Comparison of ENCODE assay signal across 8 mouse cellular contexts in the genomic region with DNA sequence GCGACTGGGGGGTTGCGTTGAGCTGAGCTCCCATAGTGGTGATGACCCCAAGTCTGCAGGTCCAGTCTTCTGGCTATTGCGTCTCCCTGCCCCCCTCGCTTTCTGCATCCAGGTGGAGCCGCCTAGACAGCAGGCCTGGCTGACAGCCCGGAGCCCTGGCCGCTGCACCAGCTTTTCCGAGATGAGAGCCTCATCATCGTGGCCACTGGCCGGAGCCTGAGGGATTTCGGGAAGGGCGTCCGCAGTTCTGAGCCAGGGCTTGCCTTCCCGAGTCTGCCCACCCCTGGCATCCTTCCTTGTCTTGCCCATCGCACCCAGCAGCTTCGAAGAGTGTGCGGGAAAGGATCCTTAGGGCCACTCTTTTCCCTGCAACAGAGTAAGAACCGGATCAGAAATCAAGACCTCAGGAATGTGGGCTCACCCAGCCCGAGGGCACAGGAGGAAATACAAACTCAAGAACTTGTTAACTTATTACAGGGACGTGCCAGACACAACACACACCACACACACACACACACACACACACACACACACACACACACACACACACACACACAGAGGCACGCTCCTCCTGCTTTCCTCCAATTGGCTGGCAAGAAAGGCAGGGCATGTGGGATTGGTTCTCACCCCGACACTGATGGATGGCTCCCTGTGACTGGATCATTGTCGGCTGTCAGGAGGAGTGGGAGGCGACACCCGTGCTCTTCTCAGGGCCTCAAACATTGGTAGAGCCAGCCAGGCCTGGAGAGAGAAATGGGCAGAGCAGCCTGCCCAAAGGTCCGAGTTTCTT. TPM values are rescaled to one million over a fixed set of nuclear protein-coding genes. Genes with fewer than 3 reads are reported as not detected.
DNase-seq lines count a peak whose midpoint lies in the region; ATAC-seq and TF ChIP-seq lines count a peak whose summit lies in the region.

No protein-coding gene starts in this region.

- 15% methylated on average over 26 of the region's 26 CpGs for WGBS in embryonic facial prominence, embryonic 15.5 days
- 20% methylated on average over 26 of the region's 26 CpGs for WGBS in limb, embryonic 12.5 days

- POLR2A ChIA-PET in Patski (lab: Charles Lee), result interaction anchor here (0.7 to 1.6 kb wide), 6 partner anchors 26 to 569 kb away, joined by 3 to 11 read pairs (median 4); a partner anchor contains a TSS

- H3K27me3 ChIP-seq in Patski, result no peaks in the 10 kb centered on the region
- H3K27me3 ChIP-seq in embryonic facial prominence, embryonic 15.5 days, result no peaks in the 10 kb centered on the region
- H3K27me3 ChIP-seq in limb, embryonic 12.5 days, result peaks cover 22% of the 10 kb centered on the region

- H3K9ac ChIP-seq in embryonic facial prominence, embryonic 15.5 days, result no peak overlapping the region
- H3K9ac ChIP-seq in limb, embryonic 12.5 days (replicated peaks), result no peak overlapping the region

- peak overlapping the region; percentile 16; the same call in 1 of the 2 replicates for H3K4me3 ChIP-seq in embryonic facial prominence, embryonic 15.5 days (replicated peaks)
- no peak overlapping the region for H3K4me3 ChIP-seq in limb, embryonic 12.5 days (replicated peaks)

- intact Hi-C loops in heart, postnatal 10 days (cut with DNase I), result loop anchor here (5.0 kb wide), 2 partner anchors 86 to 311 kb away; a partner anchor contains a TSS

- H3K4me2 ChIP-seq in embryonic facial prominence, embryonic 15.5 days (replicated peaks), result peak overlapping the region; percentile 41
- peak overlapping the region; percentile 43 for H3K4me2 ChIP-seq in limb, embryonic 12.5 days

- peaks cover 36% of the 10 kb centered on the region for H3K4me1 ChIP-seq in embryonic facial prominence, embryonic 15.5 days
- H3K4me1 ChIP-seq in limb, embryonic 12.5 days (replicated peaks), result peaks cover 32% of the 10 kb centered on the region

- CTCF ChIA-PET in Patski (lab: Charles Lee), result interaction anchor here (0.9 to 3.4 kb wide), 7 partner anchors 11 to 110 kb away, joined by 3 to 12 read pairs (median 5); a partner anchor contains a TSS

- peak overlapping the region; percentile 56 for H3K27ac ChIP-seq in embryonic facial prominence, embryonic 15.5 days (replicated peaks)
- H3K27ac ChIP-seq in limb, embryonic 12.5 days, result no peak overlapping the region

- H3K9me3 ChIP-seq in embryonic facial prominence, embryonic 15.5 days (replicated peaks), result no peaks in the 10 kb centered on the region
- no peaks in the 10 kb centered on the region for H3K9me3 ChIP-seq in limb, embryonic 12.5 days

- no peaks in the 10 kb centered on the region for H3K36me3 ChIP-seq in embryonic facial prominence, embryonic 15.5 days
- H3K36me3 ChIP-seq in limb, embryonic 12.5 days, result no peaks in the 10 kb centered on the region

- DNase-seq in adrenal gland, adult (ENCODE audit: inconsistent age in 2 of 2, low spot score in 1 of 2), result peak; percentile 39 to 60
- no peak for DNase-seq in adrenal gland, postnatal 4 days (ENCODE audit: low spot score in 2 of 2)
- DNase-seq in Patski (ENCODE audit: low read depth, low spot score), result no peak
- peak; percentile 52 to 57 for DNase-seq in heart, postnatal 10 days
- peak; percentile 16 for DNase-seq in naive thymus-derived CD4-positive, alpha-beta T cell, adult 2 months (ENCODE audit: low read depth)
- no peak for DNase-seq in thymus, postnatal 4 days

- in situ Hi-C loops in Patski (cut with MboI; ENCODE audit: low pct_unique_long_range_greater_than_20kb), result loop anchor here (5.0 kb wide), 3 partner anchors 86 to 561 kb away; a partner anchor contains a TSS

- no peak for TF ChIP-seq CTCF in Patski (IDR thresholded peaks at IDR 0.05)

- ATAC-seq in Patski, result peak; percentile 19
- no peak for ATAC-seq in embryonic facial prominence, embryonic 15.5 days (ENCODE audit: insufficient number of reproducible peaks, low FRiP score, low TSS enrichment, low read depth)
- no peak for ATAC-seq in limb, embryonic 12.5 days (ENCODE audit: insufficient number of reproducible peaks, insufficient read depth, low FRiP score, low TSS enrichment, low read depth)

RNA-seq across cellular contexts. Expression of a gene that starts 13.7 kb away (rescaled TPM):
- 10 to 100 TPM; 53.2 to 62.5 TPM for total RNA-seq in adrenal gland, postnatal 4 days (2021)
- 56.7 TPM for polyA plus RNA-seq in Patski (2021)
- polyA plus RNA-seq in embryonic facial prominence, embryonic 15.5 days (2015; fragmentation: Nextera tagmentation; extraction: Ambion mirVana), result 191 and 194 TPM in 2 replicates
- 10 to 100 TPM; 43.8 to 50.3 TPM for total RNA-seq in heart, postnatal 10 days (2021)
- polyA plus RNA-seq in limb, embryonic 12.5 days (2016; fragmentation: Nextera tagmentation; extraction: Ambion mirVana), result 78.1 and 88.3 TPM in 2 replicates

RNA-seq across cellular contexts. Expression of a gene that starts 33.6 kb away (rescaled TPM):
- 100 to 1,000 TPM; 269 to 272 TPM for total RNA-seq in adrenal gland, postnatal 4 days (2021)
- 362 TPM for polyA plus RNA-seq in Patski (2021)
- 71.7 and 76.0 TPM in 2 replicates for polyA plus RNA-seq in embryonic facial prominence, embryonic 15.5 days (2015; fragmentation: Nextera tagmentation; extraction: Ambion mirVana)
- 100 to 1,000 TPM; 302 to 348 TPM for total RNA-seq in heart, postnatal 10 days (2021)
- polyA plus RNA-seq in limb, embryonic 12.5 days (2016; fragmentation: Nextera tagmentation; extraction: Ambion mirVana), result 66.3 and 70.1 TPM in 2 replicates

RNA-seq across cellular contexts. Expression of a gene that starts 52.9 kb away (rescaled TPM):
- 10 to 100 TPM; 71.6 to 74.7 TPM for total RNA-seq in adrenal gland, postnatal 4 days (2021)
- 95.8 TPM for polyA plus RNA-seq in Patski (2021)
- polyA plus RNA-seq in embryonic facial prominence, embryonic 15.5 days (2015; fragmentation: Nextera tagmentation; extraction: Ambion mirVana), result 77.7 and 82.3 TPM in 2 replicates
- total RNA-seq in heart, postnatal 10 days (2021), result 10 to 100 TPM; 28.0 to 30.8 TPM
- polyA plus RNA-seq in limb, embryonic 12.5 days (2016; fragmentation: Nextera tagmentation; extraction: Ambion mirVana), result 87.8 and 89.6 TPM in 2 replicates

Comparison
In these comparisons a context has a peak if more than half of its experiments do, and no peak if none do; other contexts are left out.
1. DNase-seq: peak in adrenal gland, adult (2 of 2), heart, postnatal 10 days (2 of 2) and naive thymus-derived CD4-positive, alpha-beta T cell, adult 2 months (single experiment); none in adrenal gland, postnatal 4 days (0 of 2), Patski (single experiment) and thymus, postnatal 4 days (single experiment).